Mouse (Mus musculus) cerebellum, postnatal 14 days (tissue): ENCODE results near the gene C2cd2l.
"Not testable (repeated sequence)": the region's sequence is repeated elsewhere in the genome, so short reads cannot be mapped to it uniquely, and the experiment has no call there.

Experiments used
- DNase-seq, 2 experiments: peaks; one replicate each; pipeline ENCODE4 v3.0.0; 2021; ENCODE audit warnings: mixed read lengths in 2 of 2

The C2cd2l gene

GRCm38 (mm10) chr9:44319887-44320798, at the start of gene C2cd2l:
Gene C2cd2l, minus strand, starts transcription at chr9:44320285.
- peak; percentile 94 for DNase-seq

GRCm38 (mm10) chr9:44364480-44364879, 44.4 kb upstream of the C2cd2l start:
- DNase-seq, result peak in 1 of 2 experiments; percentile 47

GRCm38 (mm10) chr9:44361931-44362330, 41.8 kb upstream of the C2cd2l start:
- DNase-seq, result not testable (repeated sequence)

- DNase-seq, result peak; percentile 96 to 98
Measured at GRCm38 (mm10) chr9:44361190-44361917, 41.3 kb upstream of the C2cd2l start, which contains the start of gene Vps11. Gene Vps11, minus strand, starts transcription at chr9:44361670.

- DNase-seq, result peak; percentile 43 to 48
Measured at GRCm38 (mm10) chr9:44357207-44357606, 37.1 kb upstream of the C2cd2l start.

GRCm38 (mm10) chr9:44353142-44353541, 33.1 kb upstream of the C2cd2l start:
- no peak for DNase-seq

GRCm38 (mm10) chr9:44352337-44352736, 32.3 kb upstream of the C2cd2l start:
- DNase-seq, result no peak

- DNase-seq, result no peak
Measured at GRCm38 (mm10) chr9:44351396-44351795, 31.3 kb upstream of the C2cd2l start.

GRCm38 (mm10) chr9:44348546-44348945, 28.5 kb upstream of the C2cd2l start:
- no peak for DNase-seq

GRCm38 (mm10) chr9:44347621-44348020, 27.5 kb upstream of the C2cd2l start:
- DNase-seq, result no peak

GRCm38 (mm10) chr9:44347166-44347565, 27.1 kb upstream of the C2cd2l start:
- DNase-seq, result no peak

- no peak for DNase-seq
Measured at GRCm38 (mm10) chr9:44345570-44346433, 25.7 kb upstream of the C2cd2l start.

- peak; percentile 86 to 91 for DNase-seq
Measured at GRCm38 (mm10) chr9:44343781-44344421, 23.8 kb upstream of the C2cd2l start, which contains the start of gene Hmbs. Gene Hmbs, minus strand, starts transcription at chr9:44344228.

GRCm38 (mm10) chr9:44343290-44343689, 23.2 kb upstream of the C2cd2l start:
- DNase-seq, result peak in 1 of 2 experiments; percentile 30

- no peak for DNase-seq
Measured at GRCm38 (mm10) chr9:44342605-44343004, 22.5 kb upstream of the C2cd2l start.

GRCm38 (mm10) chr9:44342173-44342572, 22.1 kb upstream of the C2cd2l start:
- no peak for DNase-seq

- DNase-seq, result no peak
Measured at GRCm38 (mm10) chr9:44341487-44341886, 21.4 kb upstream of the C2cd2l start.

- no peak for DNase-seq
Measured at GRCm38 (mm10) chr9:44338574-44338973, 18.5 kb upstream of the C2cd2l start.

- no peak for DNase-seq
Measured at GRCm38 (mm10) chr9:44337436-44338169, 17.5 kb upstream of the C2cd2l start.

GRCm38 (mm10) chr9:44336964-44337363, 16.9 kb upstream of the C2cd2l start:
- DNase-seq, result no peak

- DNase-seq, result not testable (repeated sequence)
Measured at GRCm38 (mm10) chr9:44336513-44336912, 16.4 kb upstream of the C2cd2l start.
